Mouse (Mus musculus): ENCODE data around the gene Slc5a7.

Slc5a7 gene

DNA sequence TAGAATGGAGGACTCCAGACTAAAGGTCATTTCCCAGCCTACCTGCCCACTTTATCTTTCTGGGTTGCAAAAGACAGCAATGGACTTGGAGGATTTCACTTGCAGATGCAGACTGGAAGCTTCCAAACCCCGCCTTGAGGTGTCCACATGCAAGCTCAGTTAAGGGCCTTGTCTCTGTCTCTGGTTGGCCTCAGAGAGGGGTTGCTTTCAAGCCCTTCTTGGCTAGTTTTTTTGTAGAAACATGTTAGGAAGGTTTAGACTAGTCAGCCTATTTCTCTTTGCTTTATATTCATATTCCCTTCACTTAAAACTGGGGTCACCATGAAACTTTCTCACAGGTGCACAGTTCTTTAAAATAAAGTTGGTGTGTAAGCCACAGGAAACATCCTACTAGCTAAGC, at the start of gene Slc5a7:
Gene Slc5a7, minus strand, starts transcription at position 101 of the 400 bp plus-strand sequence.
- DNase-seq (ENCODE audit: low read depth): no peak

DNA sequence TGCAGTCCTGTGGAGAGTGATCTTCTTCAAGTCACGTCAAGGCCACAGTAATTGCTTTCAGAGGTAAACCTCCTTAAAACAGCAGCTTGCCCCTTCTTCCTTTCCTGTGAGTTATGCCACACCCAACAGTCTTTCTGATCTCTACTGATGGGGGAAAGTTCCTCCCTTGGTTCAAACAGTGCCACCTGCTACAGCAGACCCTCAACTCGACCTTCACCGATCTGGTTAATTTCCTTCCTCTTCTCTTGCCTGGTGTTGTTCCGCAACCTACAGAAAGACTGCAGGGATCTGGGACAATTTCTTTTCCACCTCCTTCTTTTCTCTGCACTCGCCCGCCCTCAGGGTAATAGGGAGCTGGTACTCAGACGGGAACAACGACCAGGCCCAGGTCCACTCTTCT, 48.8 kb upstream of the Slc5a7 start:
- no peak for DNase-seq (ENCODE audit: low read depth)

DNA sequence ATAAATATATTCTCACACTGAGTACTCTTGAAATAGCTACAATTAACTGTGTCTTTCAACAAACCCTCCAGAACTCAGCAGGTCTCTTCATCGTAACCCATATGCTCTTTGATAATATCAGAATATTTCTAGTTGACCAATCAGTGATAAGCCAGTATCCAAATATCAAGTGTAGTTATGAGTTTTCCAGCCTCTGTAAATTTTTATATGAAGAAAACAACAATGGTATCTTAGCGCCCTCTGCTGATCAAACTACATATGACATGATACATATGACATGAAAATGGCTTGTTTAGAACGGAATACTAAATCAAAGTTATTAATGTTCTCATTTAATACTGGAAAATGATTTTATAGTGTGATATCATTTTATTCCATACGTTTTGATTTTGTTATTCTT, 44.6 kb upstream of the Slc5a7 start:
- no peak for DNase-seq (ENCODE audit: low read depth)

DNA sequence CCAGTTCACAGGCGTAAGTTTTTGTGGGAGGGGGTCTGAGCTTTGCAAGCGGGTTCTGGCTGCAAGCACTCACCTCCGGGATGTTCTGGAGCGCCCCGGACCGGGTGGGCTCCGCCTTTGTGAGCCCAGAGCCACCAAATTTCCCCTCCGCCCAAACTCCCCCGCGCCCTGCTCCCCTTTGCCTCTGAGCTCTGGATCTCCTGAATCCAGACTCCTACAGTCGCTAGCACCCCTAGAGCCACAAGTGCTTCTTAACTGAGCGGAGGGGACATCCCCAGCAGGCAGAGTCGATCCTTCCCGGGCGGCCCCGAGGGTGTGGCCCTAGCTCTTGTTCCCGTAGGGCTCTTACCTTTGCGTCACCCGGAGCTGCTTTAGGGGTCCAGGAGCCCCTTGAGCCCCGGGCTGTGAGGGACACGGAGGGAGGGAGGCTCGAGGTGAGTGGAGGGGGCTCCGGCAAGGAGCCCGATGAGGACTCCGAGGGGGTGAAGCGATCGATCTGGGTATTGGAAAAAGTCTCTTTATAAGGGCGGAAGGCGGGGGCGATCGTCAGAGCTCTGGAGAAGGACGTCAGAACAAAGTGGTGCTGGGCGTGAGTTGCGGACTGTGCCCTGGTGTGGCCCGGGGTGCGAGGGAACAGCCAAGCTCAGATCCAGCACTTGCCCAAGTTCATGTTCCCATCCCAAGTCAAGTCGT, 456 bp downstream of the Slc5a7 start:
- DNase-seq (ENCODE audit: low read depth): no peak

DNA sequence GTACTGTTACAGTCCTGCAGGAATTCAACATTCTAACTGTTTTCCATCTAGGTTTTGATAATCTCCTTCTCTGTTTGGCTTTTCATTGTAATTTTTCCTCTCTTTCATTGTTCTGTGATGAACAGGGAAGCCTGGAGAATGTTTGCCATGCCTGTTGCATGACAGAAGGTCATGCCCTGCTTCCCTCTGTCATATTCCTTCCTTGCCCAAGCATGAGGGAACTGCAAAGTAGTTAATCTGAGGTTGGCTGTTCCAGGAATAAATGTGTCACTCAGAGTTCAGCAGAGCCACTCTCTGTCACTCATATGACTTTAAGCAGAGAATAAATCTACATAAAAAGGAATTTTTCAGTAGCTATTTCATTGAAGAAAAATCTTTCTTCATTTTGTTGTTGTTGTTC, 48.1 kb downstream of the Slc5a7 start:
- DNase-seq (ENCODE audit: low read depth): no peak

DNA sequence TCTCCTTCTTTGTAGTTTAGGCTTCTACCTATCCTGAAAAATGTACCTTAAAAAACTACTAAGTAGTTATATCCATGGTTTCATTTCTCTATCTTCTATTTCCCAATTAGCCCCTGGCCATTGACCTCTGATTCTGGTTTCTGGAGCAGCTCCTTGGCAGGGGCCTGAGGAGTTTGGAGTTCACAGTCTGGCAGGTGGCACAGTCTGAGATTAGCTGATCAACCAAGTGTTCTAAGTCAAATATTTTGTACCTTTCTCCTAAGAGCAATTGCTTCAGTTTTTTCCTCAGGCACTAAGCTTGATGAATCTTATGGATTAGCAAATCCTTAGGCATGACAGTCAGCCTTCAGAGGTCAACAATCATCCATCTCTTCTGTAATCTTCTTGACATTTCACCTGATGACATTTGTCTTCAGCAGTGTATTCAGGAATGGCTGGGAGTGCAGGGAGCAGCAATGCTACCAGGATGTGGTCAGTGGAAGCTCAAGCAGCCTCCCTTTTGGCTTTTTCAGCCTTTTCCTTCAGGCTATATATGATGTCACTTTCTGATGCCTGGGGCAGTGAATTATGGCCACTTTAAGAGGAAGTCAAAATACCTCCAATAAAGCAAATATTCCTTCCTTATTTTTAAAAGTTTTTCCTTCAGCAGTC, 55.1 kb downstream of the Slc5a7 start:
- DNase-seq (ENCODE audit: low read depth): no peak

DNA sequence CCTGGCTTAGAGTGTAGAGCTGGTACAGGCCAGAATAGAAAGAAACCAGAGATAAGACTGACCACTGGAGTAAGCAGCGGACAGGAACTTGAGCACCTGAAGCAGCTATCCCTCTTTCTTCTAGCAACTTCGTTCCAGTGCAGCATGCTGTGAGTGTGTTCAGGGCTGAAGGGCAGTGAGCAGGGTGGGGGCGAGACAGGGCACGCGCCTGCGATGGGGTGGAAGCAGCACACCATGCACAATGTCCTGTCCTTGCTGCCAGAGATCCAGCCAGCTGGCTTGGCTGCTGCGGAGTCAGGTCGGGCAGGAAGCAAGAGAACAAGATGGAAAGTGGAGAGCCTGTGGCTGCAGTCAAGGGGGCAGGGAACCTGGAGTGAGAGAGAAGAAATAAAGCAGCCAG, 59.4 kb downstream of the Slc5a7 start:
- DNase-seq (ENCODE audit: low read depth): no peak
